Mouse (Mus musculus): ENCODE measurements around the gene Snrpd2. TPM values are rescaled to one million over a fixed set of nuclear protein-coding genes. Genes with fewer than 3 reads are reported as not detected.
A peak's percentile ranks its signal among the peaks of the same experiment; 100 is the strongest.

The Snrpd2 gene
- polyA plus RNA-seq, 1 experiment from 2014 or later: 108 TPM

DNA sequence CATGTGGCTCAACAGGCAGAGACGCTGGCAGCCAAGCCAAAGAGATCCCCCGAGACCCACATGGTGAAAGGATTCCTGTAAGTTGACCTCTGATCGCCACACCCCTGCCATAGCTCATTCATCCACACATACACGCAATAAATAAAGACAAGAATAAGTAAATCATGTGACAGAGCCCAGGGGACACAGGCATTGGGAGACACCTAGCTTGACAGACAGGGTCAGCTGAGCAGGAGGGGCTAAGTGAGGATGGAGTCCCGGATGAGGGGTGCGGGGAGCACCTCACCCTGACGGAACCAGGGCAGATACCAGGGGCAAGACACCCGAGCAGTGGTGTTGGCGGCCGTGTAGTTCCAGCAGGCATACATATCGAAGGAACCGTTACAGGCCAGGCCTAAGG is 14.2 kb downstream of the Snrpd2 start:
- peaks cover 7% of the 10 kb centered on the region for H3K27me3 ChIP-seq
- no peak for TF ChIP-seq CTCF (IDR thresholded peaks at IDR 0.05)
- in situ Hi-C loops (cut with MboI; ENCODE audit: low pct_unique_long_range_greater_than_20kb): loop anchor here (10.0 kb wide), 1 partner anchor 121 kb away; the partner anchor contains the start of genes Ppm1n and Rtn2
- ChIA-PET CTCF (interaction anchor here (0.8 to 1.2 kb wide), 3 partner anchors 9 to 45 kb away, joined by 4 read pairs; no protein-coding TSS in a partner anchor), POLR2A (no interaction called here)
- ATAC-seq (no peak), DNase-seq (ENCODE audit: low read depth, low spot score) (no peak)

DNA sequence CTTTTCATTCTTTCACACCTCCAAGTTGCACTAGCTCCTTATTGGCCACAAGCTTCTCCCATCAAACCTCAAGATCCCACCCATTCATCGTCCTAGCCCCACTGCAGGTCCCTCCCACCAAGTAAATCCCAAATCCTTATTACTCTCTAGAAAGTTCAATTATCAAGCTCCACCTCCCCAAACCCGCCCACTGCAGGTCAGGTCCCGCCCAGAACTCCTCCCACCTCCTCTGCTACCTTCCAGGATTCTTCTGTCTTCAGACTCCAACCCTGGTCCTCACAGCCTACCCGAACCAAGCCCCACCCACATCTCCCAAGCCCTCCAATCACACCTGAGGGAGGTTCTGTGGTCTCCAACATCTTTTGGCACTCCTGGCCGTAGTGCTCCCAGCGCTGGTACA is 14.7 kb downstream of the Snrpd2 start:
- POLR2A ChIA-PET: no interaction called here
- H3K27me3 ChIP-seq: peaks cover 7% of the 10 kb centered on the region
- DNase-seq (ENCODE audit: low read depth, low spot score): no peak

DNA sequence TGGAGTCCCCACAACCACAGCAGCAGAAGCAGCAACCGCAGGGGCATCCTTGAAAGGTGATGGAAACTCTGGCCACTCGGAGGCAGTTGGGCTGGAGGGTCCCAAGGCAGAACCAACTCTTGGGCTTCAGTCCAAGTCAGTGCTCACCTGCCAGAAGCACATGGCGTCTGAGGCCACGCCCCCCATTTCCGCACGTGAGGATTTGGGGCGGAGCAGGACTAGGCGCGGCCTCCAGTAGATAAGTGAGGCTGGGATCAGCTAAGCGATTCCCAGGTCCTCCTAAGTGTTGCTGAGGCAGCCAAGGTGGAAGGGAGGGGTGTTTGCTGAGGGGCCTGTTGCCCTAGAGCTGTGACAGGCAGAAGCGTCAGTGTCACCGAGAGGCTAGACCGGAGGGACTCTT is 15.5 kb downstream of the Snrpd2 start:
- POLR2A ChIA-PET: no interaction called here
- ATAC-seq (no peak), DNase-seq (ENCODE audit: low read depth, low spot score) (no peak)
- in situ Hi-C loops (cut with MboI; ENCODE audit: low pct_unique_long_range_greater_than_20kb): loop anchor here (5.0 to 10.0 kb wide), 2 partner anchors 42 to 120 kb away; partner anchors contain the start of genes Ppm1n and Rtn2
- CTCF ChIA-PET: interaction anchor here (1.8 kb wide), 1 partner anchor 13 kb away, joined by 5 read pairs; no protein-coding TSS in a partner anchor
- no peak for TF ChIP-seq CTCF (IDR thresholded peaks at IDR 0.05)
- H3K27me3 ChIP-seq: peaks cover 7% of the 10 kb centered on the region

More for the DNA sequence above, 14.7 kb downstream of the Snrpd2 start:
- no peak for TF ChIP-seq CTCF (IDR thresholded peaks at IDR 0.05)
- no peak for ATAC-seq
- CTCF ChIA-PET: interaction anchor here (0.8 to 1.2 kb wide), 3 partner anchors 9 to 45 kb away, joined by 4 read pairs; no protein-coding TSS in a partner anchor
- in situ Hi-C loops (cut with MboI; ENCODE audit: low pct_unique_long_range_greater_than_20kb): loop anchor here (10.0 kb wide), 1 partner anchor 121 kb away; the partner anchor contains the start of genes Ppm1n and Rtn2

DNA sequence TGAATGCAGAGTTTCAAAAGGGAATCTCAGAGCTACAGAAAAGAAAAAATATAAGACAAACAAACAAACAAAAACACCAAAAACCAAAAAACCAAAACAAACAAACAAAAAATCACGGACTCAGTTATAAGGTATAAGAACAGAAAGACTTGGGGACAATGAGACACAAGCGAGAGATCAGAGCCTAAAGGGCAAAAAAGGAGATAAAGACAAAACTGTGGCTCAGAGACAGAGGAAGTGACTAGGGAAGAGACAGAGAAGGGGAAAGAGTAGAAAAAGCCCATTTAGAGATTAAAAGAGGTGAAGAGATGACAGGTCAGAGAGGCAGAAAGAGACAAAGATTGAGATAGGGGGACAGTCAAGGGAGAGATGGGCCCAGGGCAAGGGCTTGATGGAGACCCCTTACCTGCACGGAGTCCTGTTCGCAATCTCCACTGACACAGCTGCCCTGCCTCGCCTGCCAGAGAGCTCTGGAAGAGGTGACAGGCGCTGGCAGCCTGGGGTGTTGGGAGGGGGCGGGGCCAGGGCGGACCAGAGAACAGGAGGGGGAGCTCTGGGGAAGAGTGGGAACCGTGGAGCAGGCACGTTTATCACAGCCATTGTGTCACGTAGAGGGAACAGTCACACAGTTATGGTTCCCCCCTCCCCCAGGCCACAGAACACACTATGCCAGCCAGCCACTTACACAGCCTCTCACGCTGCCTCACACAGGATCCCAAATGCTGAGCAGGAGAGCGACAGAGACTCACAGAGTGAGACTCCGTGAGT is 16.3 kb downstream of the Snrpd2 start, which contains the start of gene Gipr:
TSS of gene Gipr (minus strand) at position 472 of the 768 bp plus-strand sequence.
- in situ Hi-C loops (cut with MboI; ENCODE audit: low pct_unique_long_range_greater_than_20kb): loop anchor here (5.0 to 10.0 kb wide), 2 partner anchors 41 to 119 kb away; partner anchors contain the start of genes Ppm1n and Rtn2
- ATAC-seq (no peak), DNase-seq (ENCODE audit: low read depth, low spot score) (no peak)
- POLR2A ChIA-PET: no interaction called here
- peaks cover 7% of the 10 kb centered on the region for H3K27me3 ChIP-seq
- CTCF ChIA-PET: interaction anchor here (1.8 kb wide), 1 partner anchor 13 kb away, joined by 5 read pairs; no protein-coding TSS in a partner anchor
- no peak for TF ChIP-seq CTCF (IDR thresholded peaks at IDR 0.05)

DNA sequence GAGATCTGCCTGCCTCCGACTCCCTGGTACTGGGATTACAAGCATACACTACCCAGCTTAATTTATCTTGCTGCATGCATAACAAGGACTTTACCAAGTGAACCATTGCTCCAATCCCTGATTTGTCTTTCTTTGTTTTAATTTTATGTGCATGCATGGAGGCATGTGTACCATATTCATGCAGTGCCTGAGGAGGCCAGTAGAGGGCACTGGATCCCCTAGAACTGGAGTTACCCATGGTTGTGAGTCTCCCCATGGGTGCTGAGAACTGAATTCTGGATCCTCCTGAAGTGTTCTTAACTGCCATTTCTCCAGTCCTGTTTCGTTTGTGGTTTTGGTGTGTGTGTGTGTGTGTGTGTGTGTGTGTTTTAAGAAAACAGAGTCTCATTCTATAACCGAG is 17.5 kb downstream of the Snrpd2 start:
- ATAC-seq: no peak
- in situ Hi-C loops (cut with MboI; ENCODE audit: low pct_unique_long_range_greater_than_20kb): loop anchor here (5.0 to 10.0 kb wide), 2 partner anchors 40 to 118 kb away; partner anchors contain the start of genes Ppm1n and Rtn2
- H3K27me3 ChIP-seq: peaks cover 7% of the 10 kb centered on the region
- DNase-seq (ENCODE audit: low read depth, low spot score): no peak
- ChIA-PET CTCF (interaction anchor here (1.8 kb wide), 1 partner anchor 11 kb away, joined by 5 read pairs; no protein-coding TSS in a partner anchor), POLR2A (no interaction called here)
- TF ChIP-seq CTCF (IDR thresholded peaks at IDR 0.05): no peak

DNA sequence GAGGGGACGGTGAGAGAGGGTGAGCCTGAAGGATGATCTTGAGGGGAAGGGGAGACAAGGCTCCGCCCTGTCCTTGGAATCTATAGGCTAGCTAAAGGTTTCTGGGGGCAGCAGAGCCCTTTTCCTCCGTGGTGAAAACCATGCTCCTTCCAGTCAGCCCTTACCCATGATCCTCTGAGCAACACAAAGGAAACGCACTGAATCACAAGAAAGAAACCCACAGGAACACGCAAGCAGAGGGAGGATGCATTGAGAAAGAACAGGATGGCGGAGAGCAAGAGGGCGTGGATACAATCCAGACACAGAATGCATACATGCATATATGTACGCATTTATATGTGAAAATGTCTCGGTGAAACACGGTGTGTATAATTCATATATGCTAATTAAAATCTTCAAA is 20.0 kb downstream of the Snrpd2 start:
- DNase-seq (ENCODE audit: low read depth, low spot score) (no peak), ATAC-seq (no peak)
- H3K27me3 ChIP-seq: peaks cover 7% of the 10 kb centered on the region
- ChIA-PET POLR2A (no interaction called here), CTCF (interaction anchor here (0.7 kb wide), 1 partner anchor 14 kb away, joined by 3 read pairs; no protein-coding TSS in a partner anchor)
- in situ Hi-C loops (cut with MboI; ENCODE audit: low pct_unique_long_range_greater_than_20kb): loop anchor here (5.0 to 10.0 kb wide), 2 partner anchors 38 to 115 kb away; partner anchors contain the start of genes Ppm1n and Rtn2
- no peak for TF ChIP-seq CTCF (IDR thresholded peaks at IDR 0.05)

DNA sequence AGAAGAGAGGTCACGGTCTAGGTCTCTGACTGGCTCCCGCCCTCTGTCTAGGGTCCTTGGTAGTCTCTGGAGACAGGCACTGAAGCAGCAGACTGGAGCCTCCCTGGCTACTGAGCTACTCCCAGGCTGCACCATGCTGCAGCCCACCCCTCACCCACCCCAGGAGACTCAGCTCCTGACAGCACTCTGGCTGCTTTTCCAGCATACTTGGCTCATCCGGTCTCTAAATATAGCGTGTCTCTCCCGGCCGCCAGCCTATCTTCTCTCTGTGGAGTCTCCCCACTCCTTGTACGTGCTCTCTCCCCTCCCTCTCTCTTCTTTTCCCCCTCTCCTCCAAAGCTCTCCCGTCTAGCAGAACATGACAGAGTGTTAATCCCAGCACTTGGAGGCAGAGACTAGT is 20.6 kb downstream of the Snrpd2 start:
- peaks cover 5% of the 10 kb centered on the region for H3K27me3 ChIP-seq
- DNase-seq (ENCODE audit: low read depth, low spot score) (no peak), ATAC-seq (no peak)
- in situ Hi-C loops (cut with MboI; ENCODE audit: low pct_unique_long_range_greater_than_20kb): no loop called here
- no peak for TF ChIP-seq CTCF (IDR thresholded peaks at IDR 0.05)
- ChIA-PET POLR2A (interaction anchor here (0.6 kb wide), 1 partner anchor 759 kb away, joined by 3 read pairs; no protein-coding TSS in a partner anchor), CTCF (interaction anchor here (2.0 kb wide), 1 partner anchor 12 kb away, joined by 4 read pairs; no protein-coding TSS in a partner anchor)

DNA sequence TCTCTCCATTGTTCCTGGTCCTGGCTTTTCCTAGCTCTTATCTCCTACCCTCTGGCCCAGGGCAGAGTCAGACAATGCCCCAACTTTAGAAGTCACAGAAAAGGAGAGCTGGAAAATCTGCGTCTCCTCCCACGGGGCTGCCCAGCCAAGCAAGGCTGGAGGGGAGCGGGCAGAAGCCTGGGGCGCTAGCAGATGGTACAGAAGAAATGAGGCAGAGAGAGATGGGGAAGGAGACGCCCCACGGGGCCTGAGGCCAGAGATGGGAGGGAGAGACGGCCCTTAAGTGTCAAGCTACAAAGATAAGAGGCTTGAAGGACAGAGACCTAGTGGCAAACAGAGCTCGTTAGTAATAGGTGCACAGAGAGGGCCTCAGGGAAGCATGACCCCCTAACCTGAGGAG is 22.3 kb downstream of the Snrpd2 start:
- ChIA-PET CTCF (interaction anchor here (2.0 kb wide), 1 partner anchor 13 kb away, joined by 4 read pairs; no protein-coding TSS in a partner anchor), POLR2A (no interaction called here)
- in situ Hi-C loops (cut with MboI; ENCODE audit: low pct_unique_long_range_greater_than_20kb): no loop called here

DNA sequence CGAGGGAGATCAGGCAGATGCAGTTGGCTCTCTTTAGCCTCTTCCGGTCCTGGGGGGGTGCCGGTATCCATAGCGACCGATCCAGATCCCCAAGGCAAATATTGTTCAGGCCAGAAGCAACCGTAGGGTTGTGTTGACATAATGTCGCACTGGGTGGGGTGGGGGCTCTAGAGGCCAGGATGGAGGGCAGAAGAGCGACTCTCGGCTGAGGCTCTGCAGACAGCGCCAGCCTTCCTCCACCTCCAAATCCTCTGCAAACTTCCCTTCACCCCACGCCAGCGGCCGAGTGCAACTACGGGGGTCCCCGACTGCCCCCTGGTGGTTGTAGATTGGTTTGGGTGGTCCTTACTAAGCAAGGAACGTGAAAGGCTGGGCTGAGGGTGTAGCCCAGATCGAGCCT is 23.4 kb downstream of the Snrpd2 start:
- H3K27me3 ChIP-seq: peaks cover 3% of the 10 kb centered on the region

More for the DNA sequence above, 22.3 kb downstream of the Snrpd2 start:
- peaks cover 3% of the 10 kb centered on the region for H3K27me3 ChIP-seq
- no peak for DNase-seq (ENCODE audit: low read depth, low spot score)
- no peak for ATAC-seq
- TF ChIP-seq CTCF (IDR thresholded peaks at IDR 0.05): no peak

DNA sequence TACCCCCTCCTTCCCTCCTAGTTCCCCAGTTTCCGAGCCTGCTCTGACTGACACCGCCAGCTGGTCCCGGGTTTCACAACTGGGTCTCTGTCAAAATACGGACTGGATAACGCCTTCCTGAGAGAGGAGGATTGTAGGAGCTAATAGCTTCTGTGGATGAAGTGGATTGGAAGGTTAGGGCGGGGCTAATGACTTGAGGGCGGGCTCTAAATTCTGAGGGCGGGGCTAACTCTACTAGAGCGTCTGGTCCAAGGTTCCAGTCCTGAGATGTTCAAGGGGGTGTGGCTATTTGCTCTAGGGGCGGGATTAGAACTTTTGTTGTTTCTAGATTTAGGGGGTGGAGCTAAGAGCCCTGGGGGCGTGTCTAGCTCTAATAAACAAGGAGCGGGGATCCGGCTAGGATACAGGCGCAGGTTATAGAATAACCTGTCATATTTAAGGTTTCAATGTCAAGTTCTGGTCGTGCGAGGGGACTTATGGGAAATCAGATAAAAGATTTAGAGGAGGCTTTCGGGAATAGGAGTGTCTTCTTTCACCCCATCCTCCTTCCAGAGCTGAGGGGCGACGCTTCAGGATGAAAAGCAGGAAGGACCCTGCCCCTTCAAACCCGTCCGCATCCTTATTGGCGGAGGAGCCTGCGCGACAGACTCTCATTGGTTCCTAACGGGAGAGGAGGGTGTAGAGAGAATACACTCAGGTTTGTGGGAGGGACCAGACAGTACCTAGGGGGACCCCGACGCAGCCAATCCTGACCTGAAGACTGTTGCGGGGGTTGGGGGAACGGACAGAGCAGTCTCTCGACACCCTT is 26.4 kb downstream of the Snrpd2 start, which contains the start of gene Eml2:
TSS of gene Eml2 (plus strand) at position 714 of the 808 bp plus-strand sequence.
- no peaks in the 10 kb centered on the region for H3K27me3 ChIP-seq
- no peak for DNase-seq (ENCODE audit: low read depth, low spot score)
- no peak for ATAC-seq
- no peak for TF ChIP-seq CTCF (IDR thresholded peaks at IDR 0.05)
- CTCF ChIA-PET: interaction anchor here (0.6 to 1.1 kb wide), 2 partner anchors 18 to 22 kb away, joined by 3 to 4 read pairs; no protein-coding TSS in a partner anchor
- POLR2A ChIA-PET: interaction anchor here (0.6 kb wide), 1 partner anchor 120 kb away, joined by 3 read pairs; no protein-coding TSS in a partner anchor
- in situ Hi-C loops (cut with MboI; ENCODE audit: low pct_unique_long_range_greater_than_20kb): no loop called here

More for the DNA sequence above, 23.4 kb downstream of the Snrpd2 start:
- CTCF ChIA-PET: interaction anchor here (1.0 to 1.5 kb wide), 4 partner anchors 9 to 36 kb away, joined by 3 to 5 read pairs (median 4); no protein-coding TSS in a partner anchor
- peak; percentile 80 for TF ChIP-seq CTCF (IDR thresholded peaks at IDR 0.05)
- ATAC-seq (no peak), DNase-seq (ENCODE audit: low read depth, low spot score) (no peak)
- in situ Hi-C loops (cut with MboI; ENCODE audit: low pct_unique_long_range_greater_than_20kb): no loop called here
- POLR2A ChIA-PET: no interaction called here

All from Patski (cell line).